Mouse (Mus musculus) layer of hippocampus, adult 18-20 months (tissue): Measurements from ENCODE around the gene As3mt. TPM values are rescaled to one million over a fixed set of nuclear protein-coding genes. Genes with fewer than 3 reads are reported as not detected.
"Not testable (repeated sequence)": the region's sequence is repeated elsewhere in the genome, so short reads cannot be mapped to it uniquely, and the experiment has no call there.

Experiments used
- DNase-seq, 2 experiments: peaks; one replicate each; pipeline ENCODE4 v3.0.0; 2022; ENCODE audit warnings: low spot score in 2 of 2
- total RNA-seq, 2 experiments: library from RNA; stranded (reverse); gene quantifications; 2 replicates each; pipeline ENCODE4 v1.2.3; 2021

Gene As3mt
- total RNA-seq, 2 experiments from 2014 or later: 25.7 to 28.1 TPM

- no peak for DNase-seq
These were observed 34.3 kb downstream of the As3mt start for GRCm38 (mm10) chr19:46741574-46741973.

- no peak for DNase-seq
These were observed 37.4 kb downstream of the As3mt start for GRCm38 (mm10) chr19:46744681-46745080.

- DNase-seq: no peak
These were observed 40.5 kb downstream of the As3mt start for GRCm38 (mm10) chr19:46747799-46748198.

GRCm38 (mm10) chr19:46752235-46752634, 45.0 kb downstream of the As3mt start:
- no peak for DNase-seq

- no peak for DNase-seq
These were observed 47.8 kb downstream of the As3mt start for GRCm38 (mm10) chr19:46755066-46755465.

- no peak for DNase-seq
These were observed 49.0 kb downstream of the As3mt start for GRCm38 (mm10) chr19:46756221-46756620.

GRCm38 (mm10) chr19:46759096-46759495, 51.8 kb downstream of the As3mt start:
- no peak for DNase-seq

- DNase-seq: not testable (repeated sequence)
These were observed 52.7 kb downstream of the As3mt start for GRCm38 (mm10) chr19:46759909-46760308.

GRCm38 (mm10) chr19:46760375-46761160, 53.3 kb downstream of the As3mt start:
- peak; percentile 72 to 94 for DNase-seq

- DNase-seq: peak; percentile 100
These were observed 54.1 kb downstream of the As3mt start, which contains the start of gene Cnnm2 for GRCm38 (mm10) chr19:46761247-46761946. Gene Cnnm2 (plus strand): TSS chr19:46761596.

GRCm38 (mm10) chr19:46761971-46762290, 54.7 kb downstream of the As3mt start:
- no peak for DNase-seq

- peak; percentile 36 to 44 for DNase-seq
These were observed 55.2 kb downstream of the As3mt start for GRCm38 (mm10) chr19:46762291-46762991.

- DNase-seq: peak in 1 of 2 experiments; percentile 23
These were observed 55.7 kb downstream of the As3mt start for GRCm38 (mm10) chr19:46762992-46763342.

GRCm38 (mm10) chr19:46763356-46763755, 56.1 kb downstream of the As3mt start:
- DNase-seq: no peak

GRCm38 (mm10) chr19:46763932-46764762, 56.9 kb downstream of the As3mt start:
- DNase-seq: no peak

GRCm38 (mm10) chr19:46764763-46765117, 57.5 kb downstream of the As3mt start:
- DNase-seq: peak in 1 of 2 experiments; percentile 23

GRCm38 (mm10) chr19:46766125-46766524, 58.9 kb downstream of the As3mt start:
- DNase-seq: peak in 1 of 2 experiments; percentile 42

GRCm38 (mm10) chr19:46769759-46770158, 62.5 kb downstream of the As3mt start:
- no peak for DNase-seq

GRCm38 (mm10) chr19:46771801-46772200, 64.5 kb downstream of the As3mt start:
- DNase-seq: no peak

- no peak for DNase-seq
These were observed 69.1 kb downstream of the As3mt start for GRCm38 (mm10) chr19:46776391-46776790.

GRCm38 (mm10) chr19:46776850-46777249, 69.6 kb downstream of the As3mt start:
- no peak for DNase-seq
